Mouse (Mus musculus) liver, embryonic 14 days (tissue): ENCODE measurements around the gene Chrnb1. TPM values are rescaled to one million over a fixed set of nuclear protein-coding genes. Genes with fewer than 3 reads are reported as not detected.

Experiments
- polyA plus RNA-seq: library from polyadenylated mRNA; depleted of rRNA; stranded (reverse); fragments of >200 nt; gene quantifications from 2 replicates; pipeline ENCODE4 v1.2.3, GENCODE M21; 2012; rRNA removed

Chrnb1 gene
- 0.69 and 1.5 TPM in 2 replicates for polyA plus RNA-seq

DNA sequence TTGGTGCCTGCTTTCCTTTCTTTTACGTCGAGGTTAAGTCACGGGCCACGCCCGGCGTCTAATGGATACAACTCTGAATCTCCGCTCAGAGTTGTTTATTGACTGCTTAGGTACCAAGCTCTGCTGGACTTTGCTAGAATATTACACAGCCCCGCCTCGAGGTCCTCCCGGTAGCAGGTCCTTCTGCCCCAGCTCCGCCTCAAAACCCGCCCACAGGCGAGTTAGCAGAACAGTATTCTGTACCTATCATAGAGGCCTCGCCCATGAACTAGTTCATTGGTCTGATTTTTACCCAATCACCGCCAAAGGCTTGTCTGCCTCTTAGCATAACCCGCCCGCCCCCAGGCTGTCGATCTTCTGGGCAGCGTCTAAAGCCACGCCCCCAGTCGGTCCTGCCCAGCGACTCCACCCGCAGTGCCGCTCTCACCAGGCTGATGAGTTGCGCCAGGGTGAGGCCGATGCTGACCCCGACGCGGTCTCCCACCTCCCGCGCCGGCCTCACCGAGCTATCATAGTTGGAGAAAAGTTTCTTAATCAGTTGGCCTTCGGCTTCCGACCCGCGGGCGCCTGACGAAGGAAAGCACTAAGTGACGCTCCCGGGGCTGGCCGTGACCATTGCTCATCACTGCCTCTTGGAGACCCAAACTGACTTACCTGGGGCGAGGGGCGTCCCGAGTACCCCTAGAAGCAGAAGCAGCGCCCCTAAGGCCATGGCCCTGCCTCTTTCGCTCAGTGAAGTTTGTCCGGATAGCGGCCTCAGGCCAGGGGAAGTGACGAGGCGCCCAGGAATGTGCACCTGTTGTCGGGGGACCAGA is at the start of gene Chrnb1:
Gene Chrnb1, minus strand, starts transcription at position 776 of the 815 bp plus-strand sequence.

DNA sequence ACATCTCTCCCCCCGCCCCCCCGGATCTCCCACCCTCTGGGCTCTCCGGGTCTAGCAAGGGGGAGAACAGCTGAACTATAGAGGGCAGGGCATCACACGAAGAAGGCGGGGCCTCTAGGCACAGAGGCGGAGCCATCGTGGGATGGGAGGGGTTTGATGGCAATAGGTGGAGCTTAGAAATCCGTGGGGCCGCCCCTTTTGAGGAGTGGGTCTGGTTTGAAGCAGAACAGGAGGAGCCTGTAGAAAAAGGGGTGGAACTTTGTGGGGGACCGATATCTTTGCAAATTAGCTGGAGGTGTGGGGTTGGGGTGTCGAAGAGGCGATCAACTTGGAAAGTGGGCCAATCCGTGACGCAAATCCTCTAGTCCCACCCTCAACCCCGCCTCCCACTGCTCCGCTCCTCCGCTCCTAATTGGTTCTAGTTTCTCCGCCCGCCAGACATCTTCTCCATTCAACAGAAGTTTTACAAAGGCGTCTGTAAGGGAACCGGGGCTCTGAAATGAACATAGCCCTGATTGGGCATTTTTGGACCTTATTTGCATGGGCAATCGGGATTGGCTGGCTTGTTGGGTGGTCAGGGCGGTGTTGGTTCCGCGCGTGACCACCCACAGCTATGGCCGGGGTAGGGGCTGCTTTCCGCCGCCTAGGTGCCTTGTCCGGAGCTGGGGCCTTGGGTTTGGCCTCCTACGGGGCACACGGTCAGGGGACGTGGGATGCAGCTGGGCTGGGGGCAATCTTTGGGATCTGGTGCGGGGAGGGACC is 42.4 kb upstream of the Chrnb1 start, which contains the start of gene Tmem256:
Gene Tmem256, plus strand, starts transcription at position 563 of the 762 bp plus-strand sequence.

DNA sequence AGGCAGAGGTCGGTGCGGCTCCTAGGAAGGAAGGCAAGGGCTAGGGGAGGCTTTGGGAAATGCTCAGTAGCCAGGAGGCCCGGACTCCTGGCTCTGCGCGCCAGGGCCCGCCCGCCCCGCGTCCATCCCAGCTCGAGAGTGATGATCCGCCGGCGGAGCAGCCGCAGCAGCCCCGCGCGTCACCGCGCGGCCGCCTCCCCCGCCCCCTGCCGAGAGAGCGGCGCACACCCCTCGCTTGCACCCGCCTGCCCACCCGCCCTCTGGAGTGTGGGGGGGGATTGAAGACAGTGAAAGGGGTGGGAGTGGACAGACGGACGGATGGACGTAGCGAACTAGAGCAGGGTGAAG is 41.8 kb upstream of the Chrnb1 start, which contains the start of gene Nlgn2:
Gene Nlgn2, minus strand, starts transcription at position 181 of the 348 bp plus-strand sequence.

DNA sequence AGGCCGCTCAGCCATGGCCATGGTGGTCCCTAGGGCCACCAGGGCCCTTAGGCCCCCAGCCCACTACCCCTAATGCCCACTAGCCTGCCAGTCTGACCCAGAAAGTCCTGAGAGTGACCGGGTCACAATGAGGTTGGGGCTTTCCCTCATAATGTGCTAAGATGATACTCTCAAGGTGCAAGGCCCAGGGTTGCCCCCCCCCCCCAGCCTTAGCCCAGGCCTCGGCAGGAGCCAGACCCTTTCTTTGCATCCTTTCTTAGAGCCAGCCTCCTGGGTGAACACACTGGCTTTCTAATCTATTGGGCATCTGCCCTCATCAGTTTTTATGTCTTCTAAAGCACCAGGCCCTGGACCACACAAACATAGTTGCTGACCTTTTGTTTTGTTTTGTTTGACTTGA is 26.3 kb upstream of the Chrnb1 start, which contains the start of gene Spem1:
Gene Spem1, minus strand, starts transcription at position 101 of the 400 bp plus-strand sequence.

DNA sequence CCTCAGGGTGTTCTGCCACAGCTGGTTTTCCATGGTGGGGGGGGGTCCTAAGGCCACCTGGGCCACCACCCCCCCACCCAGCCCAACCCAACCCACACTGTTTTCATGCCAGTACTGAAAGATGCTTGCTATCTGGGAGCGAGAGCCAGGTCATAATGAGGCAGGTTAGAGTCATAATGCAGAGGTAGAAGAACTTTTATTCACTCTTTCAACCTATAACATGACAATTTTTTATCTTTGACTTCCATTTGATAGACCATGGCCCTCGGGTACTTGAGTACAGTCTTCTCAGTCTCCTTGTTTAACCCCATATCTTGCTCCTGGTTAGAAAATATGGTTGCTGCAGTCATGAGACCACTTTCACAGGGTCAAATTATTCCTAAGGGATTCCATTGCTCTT is 22.6 kb upstream of the Chrnb1 start, which contains the start of gene Spem2:
Gene Spem2, minus strand, starts transcription at position 101 of the 400 bp plus-strand sequence.

DNA sequence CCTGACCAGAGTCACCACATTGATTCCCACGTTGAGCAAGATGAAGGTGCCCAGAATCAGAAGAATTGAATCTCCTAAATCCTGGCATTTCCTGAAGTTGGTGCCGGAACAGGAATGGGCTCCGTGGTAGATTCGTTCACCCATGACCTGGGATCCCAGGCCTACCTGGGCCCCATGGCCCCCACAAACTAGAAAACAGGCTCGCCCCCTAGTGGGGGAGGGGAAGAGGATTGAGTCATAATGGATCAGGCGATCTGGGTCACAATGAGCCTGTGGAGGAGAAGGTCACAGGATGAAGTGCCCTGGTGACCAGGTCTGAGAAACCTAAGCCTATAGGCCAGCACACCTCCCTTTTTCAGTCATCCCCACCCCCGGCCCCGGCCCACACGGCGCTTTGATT is 19.4 kb upstream of the Chrnb1 start, which contains the start of gene Gm39566:
Gene Gm39566, minus strand, starts transcription at position 144 of the 400 bp plus-strand sequence.

DNA sequence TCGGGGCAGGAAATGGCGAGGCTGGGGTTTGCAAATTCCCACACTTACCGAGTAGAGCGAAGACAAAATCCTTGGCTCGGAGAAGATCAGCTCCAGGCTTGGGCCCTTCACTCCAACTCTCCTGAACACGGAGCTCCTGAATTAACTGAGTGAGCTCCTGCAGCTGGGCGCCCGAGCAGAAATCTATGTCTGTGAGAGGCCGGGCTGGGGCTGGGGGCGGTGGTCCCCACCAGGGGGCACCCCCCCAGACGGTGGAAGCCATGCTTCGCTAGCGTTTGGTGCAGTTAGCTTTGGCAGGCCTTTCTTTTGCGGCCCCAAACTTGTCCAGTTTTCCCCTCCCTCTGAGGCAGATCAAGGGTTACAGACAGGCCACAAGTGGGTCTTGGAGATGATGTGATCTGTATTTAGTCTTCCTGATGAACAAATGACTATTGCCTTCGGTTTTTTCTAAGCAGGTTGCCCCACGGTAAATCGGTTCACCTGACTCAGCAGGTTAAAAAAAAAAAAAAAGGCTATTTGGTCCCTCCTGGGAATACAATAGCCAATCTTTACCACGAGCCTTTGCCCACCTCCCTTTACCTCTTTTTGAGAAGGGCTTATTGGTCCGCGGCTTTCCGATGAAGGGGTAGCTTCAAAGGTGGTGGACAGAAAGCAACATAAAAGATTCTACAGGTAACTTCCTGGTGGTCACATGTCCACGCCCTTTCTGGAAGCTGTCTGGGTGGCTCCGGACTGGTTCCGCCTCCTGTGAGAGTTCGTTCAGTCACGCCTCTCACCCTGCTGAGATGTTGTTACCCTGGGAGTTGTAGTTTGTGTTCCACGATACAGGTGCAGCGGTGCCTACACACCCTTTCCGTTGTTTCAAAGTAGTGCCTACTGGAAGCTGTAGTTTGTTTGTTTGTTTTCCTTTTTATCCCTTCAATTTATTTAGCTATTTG is 9.5 kb upstream of the Chrnb1 start, which contains the start of gene Tmem102:
Gene Tmem102, minus strand, starts transcription at position 653 of the 938 bp plus-strand sequence.

DNA sequence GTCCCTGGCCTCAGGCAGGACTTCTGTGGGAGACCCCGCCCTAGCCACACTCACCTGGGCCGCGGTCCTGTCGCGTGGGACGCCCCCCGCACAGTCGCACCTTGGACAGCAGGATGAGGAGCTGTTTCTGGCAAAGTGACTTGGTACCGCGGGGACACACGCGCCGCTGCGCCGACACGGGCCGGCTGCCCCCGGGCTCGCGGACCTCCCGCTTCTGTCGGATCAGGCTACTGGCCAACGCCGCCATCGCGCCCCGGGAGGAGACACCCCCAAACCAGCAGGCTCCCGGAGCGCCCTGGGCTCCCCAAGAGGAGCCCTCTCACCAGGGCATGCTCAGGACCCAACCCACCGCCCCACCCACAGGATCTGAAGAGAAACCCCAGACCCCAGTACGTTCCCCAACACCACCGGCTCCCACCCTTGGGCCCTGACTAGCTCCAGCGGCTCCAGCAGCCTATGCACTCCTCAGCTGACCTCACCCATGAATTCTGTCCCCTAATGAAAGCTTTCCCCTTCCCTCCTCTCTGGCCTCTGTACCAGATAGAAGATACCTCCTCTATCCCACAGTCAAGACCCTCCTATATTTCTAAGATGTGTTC is 5.7 kb upstream of the Chrnb1 start, which contains the start of gene Fgf11:
Gene Fgf11, minus strand, starts transcription at position 479 of the 599 bp plus-strand sequence.

DNA sequence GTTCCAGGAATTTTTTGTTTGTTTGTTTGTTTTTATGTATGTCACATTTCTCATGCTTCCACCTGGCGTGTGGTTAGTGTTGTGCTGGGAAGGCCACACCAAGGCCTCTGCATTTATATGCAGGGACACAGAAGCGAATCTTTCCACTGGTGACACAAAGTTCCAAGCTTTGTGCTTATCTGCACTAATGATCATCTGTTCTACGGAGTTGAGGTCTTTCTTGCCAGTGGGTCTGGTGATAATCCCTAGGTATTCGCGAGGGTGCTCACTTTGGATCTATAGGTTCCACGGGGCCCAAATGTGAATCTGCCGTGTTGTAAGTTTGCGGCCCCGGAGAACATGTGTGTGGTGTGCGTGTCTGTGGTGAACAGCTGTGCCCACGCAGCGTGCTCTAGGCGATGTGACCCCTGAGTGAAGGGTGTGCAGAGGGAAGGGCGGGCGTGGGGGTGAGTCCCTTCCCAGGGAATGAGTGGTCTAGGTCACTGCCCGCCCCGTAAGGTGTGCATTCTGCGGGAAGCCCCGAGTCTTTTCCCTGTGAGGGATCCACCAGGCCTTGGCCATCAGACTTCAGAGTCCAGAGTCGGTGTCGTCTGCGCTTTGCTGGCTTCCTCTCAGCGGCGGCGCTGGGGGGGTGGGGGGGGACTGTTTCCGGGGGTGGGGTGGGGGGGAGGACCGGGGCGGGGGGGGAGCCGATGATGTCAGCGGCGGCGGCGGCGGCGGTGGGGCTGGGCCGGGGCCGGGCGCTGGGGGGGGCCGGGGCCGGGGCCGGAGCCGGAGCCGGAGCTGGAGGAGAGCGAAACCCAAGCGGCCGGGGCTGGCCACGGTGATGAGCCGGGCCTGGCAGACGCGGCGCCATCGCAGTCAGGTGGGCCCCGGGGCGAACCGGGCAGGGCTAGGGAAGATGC is 30.3 kb downstream of the Chrnb1 start, which contains the start of gene Zbtb4:
Gene Zbtb4, plus strand, starts transcription at position 692 of the 905 bp plus-strand sequence.

DNA sequence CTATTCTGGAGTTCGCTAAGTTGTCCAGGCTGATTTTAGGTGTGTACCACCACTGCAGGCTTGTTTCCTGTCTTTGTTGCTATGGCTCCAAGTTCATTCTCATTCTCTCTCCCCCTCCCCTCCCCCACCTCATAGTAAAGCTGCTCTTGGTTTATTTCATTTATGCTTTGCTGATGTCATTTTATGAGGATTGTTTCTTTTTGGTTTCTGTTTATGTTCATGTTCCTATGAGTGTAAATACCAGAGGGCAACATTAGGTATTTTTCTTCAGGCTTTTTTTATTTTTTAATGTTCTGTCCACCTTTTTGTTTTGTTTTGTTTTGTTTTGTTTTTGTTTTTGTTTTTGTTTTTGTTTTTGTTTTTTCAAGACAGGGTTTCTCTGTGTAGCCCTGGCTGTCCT is 33.9 kb downstream of the Chrnb1 start, which contains the start of gene Slc35g3:
Gene Slc35g3, minus strand, starts transcription at position 101 of the 400 bp plus-strand sequence.

DNA sequence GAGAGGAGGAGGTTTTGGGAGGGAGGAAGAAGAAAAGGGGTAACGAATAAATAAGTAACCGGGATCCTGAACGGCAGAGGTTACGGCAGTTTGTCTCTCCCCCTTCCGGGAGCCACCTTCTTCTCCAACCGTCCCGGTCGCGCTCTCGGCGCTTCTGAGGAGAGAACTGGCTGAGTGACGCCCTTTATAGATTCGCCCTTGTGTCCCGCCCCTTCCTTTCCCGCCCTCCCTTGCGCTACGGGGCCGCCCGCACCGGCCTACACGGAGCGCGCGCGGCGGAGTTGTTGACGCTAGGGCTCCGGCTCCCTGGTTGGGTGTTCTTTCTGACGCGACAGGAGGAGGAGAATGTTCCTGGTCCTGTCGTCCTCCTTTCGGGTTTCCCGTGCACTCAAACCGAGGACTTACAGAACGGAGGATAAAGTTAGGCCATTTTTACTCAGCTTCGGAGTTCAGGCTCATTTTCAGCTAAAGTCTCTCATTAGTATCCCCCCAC is 37.2 kb downstream of the Chrnb1 start, which contains the start of gene Polr2a:
Gene Polr2a, minus strand, starts transcription at position 160 of the 493 bp plus-strand sequence.

Other genes starting within 250 kb of the Chrnb1 start
- gene Dnah2, start 246.8 kb downstream of the Chrnb1 start, polyA plus RNA-seq: 0.01 and 0.06 TPM in 2 replicates
- 0.90 and 0.99 TPM in 2 replicates for gene Efnb3, start 235.7 kb downstream of the Chrnb1 start, polyA plus RNA-seq
- 8.8 and 10.8 TPM in 2 replicates for gene Wrap53, start 215.7 kb downstream of the Chrnb1 start, polyA plus RNA-seq
- 61.5 and 74.1 TPM in 2 replicates for gene Trp53, start 215.6 kb downstream of the Chrnb1 start, polyA plus RNA-seq
- 17.8 and 21.7 TPM in 2 replicates for gene Atp1b2, start 190.0 kb downstream of the Chrnb1 start, polyA plus RNA-seq
- 19.1 and 24.0 TPM in 2 replicates for gene Shbg, start 178.0 kb downstream of the Chrnb1 start, polyA plus RNA-seq
- gene Sat2, start 173.9 kb downstream of the Chrnb1 start, polyA plus RNA-seq: 5.7 and 7.0 TPM in 2 replicates
- gene Fxr2, start 163.0 kb downstream of the Chrnb1 start, polyA plus RNA-seq: 21.3 and 22.6 TPM in 2 replicates
- 0.02 and 0.09 TPM in 2 replicates for gene Sox15, start 140.6 kb downstream of the Chrnb1 start, polyA plus RNA-seq
- 34.7 and 42.4 TPM in 2 replicates for gene Mpdu1, start 133.3 kb downstream of the Chrnb1 start, polyA plus RNA-seq
- gene Cd68, start 129.8 kb downstream of the Chrnb1 start, polyA plus RNA-seq: 7.8 and 10.5 TPM in 2 replicates
- gene Eif4a1, start 123.5 kb downstream of the Chrnb1 start, polyA plus RNA-seq: 445 and 498 TPM in 2 replicates
- gene Senp3, start 113.9 kb downstream of the Chrnb1 start, polyA plus RNA-seq: 46.2 and 57.7 TPM in 2 replicates
- 0.29 and 0.31 TPM in 2 replicates for gene Tnfsf13, start 110.2 kb downstream of the Chrnb1 start, polyA plus RNA-seq
- 3.4 and 3.8 TPM in 2 replicates for gene Tnfsf12, start 100.1 kb downstream of the Chrnb1 start, polyA plus RNA-seq
- 0.77 and 0.86 TPM in 2 replicates for gene Tnfsfm13, start 99.8 kb downstream of the Chrnb1 start, polyA plus RNA-seq
- gene Polr2a, start 37.3 kb downstream of the Chrnb1 start, polyA plus RNA-seq: 12.7 and 15.6 TPM in 2 replicates
- 0.03 TPM in 1 of 2 replicates, not detected in the other for gene Slc35g3, start 34.0 kb downstream of the Chrnb1 start, polyA plus RNA-seq
- gene Zbtb4, start 30.0 kb downstream of the Chrnb1 start, polyA plus RNA-seq: 1.2 and 1.5 TPM in 2 replicates
- 0.40 and 0.51 TPM in 2 replicates for gene Fgf11, start 5.9 kb upstream of the Chrnb1 start, polyA plus RNA-seq
- gene Tmem102, start 9.7 kb upstream of the Chrnb1 start, polyA plus RNA-seq: 0.24 and 0.25 TPM in 2 replicates
- gene Gm39566, start 19.4 kb upstream of the Chrnb1 start, polyA plus RNA-seq: not detected in 2 replicates
- not detected in 2 replicates for gene Spem2, start 22.5 kb upstream of the Chrnb1 start, polyA plus RNA-seq
- not detected in 2 replicates for gene Spem1, start 26.2 kb upstream of the Chrnb1 start, polyA plus RNA-seq
- gene Nlgn2, start 41.8 kb upstream of the Chrnb1 start, polyA plus RNA-seq: 2.1 and 2.2 TPM in 2 replicates
- gene Tmem256, start 42.6 kb upstream of the Chrnb1 start, polyA plus RNA-seq: 155 and 183 TPM in 2 replicates
- gene Plscr3, start 50.4 kb upstream of the Chrnb1 start, polyA plus RNA-seq: 16.2 and 19.8 TPM in 2 replicates
- 1.2 and 1.3 TPM in 2 replicates for gene Tnk1, start 62.8 kb upstream of the Chrnb1 start, polyA plus RNA-seq
- not detected in 2 replicates for gene Tmem95, start 82.1 kb upstream of the Chrnb1 start, polyA plus RNA-seq
- gene Kctd11, start 85.5 kb upstream of the Chrnb1 start, polyA plus RNA-seq: 0.76 and 0.89 TPM in 2 replicates
- 2.7 and 3.3 TPM in 2 replicates for gene Acap1, start 99.6 kb upstream of the Chrnb1 start, polyA plus RNA-seq
- 0.40 and 0.53 TPM in 2 replicates for gene 2810408A11Rik, start 105.0 kb upstream of the Chrnb1 start, polyA plus RNA-seq
- gene Neurl4, start 105.1 kb upstream of the Chrnb1 start, polyA plus RNA-seq: 16.6 and 20.3 TPM in 2 replicates
- 75.3 and 87.1 TPM in 2 replicates for gene Gps2, start 117.9 kb upstream of the Chrnb1 start, polyA plus RNA-seq
- 866 and 1,005 TPM in 2 replicates for gene Eif5a, start 126.0 kb upstream of the Chrnb1 start, polyA plus RNA-seq
- gene Ybx2, start 139.9 kb upstream of the Chrnb1 start, polyA plus RNA-seq: 0.15 and 0.21 TPM in 2 replicates
- gene Slc2a4, start 152.2 kb upstream of the Chrnb1 start, polyA plus RNA-seq: 13.7 and 15.5 TPM in 2 replicates
- gene Cldn7, start 168.8 kb upstream of the Chrnb1 start, polyA plus RNA-seq: 1.4 and 2.3 TPM in 2 replicates
- gene Ctdnep1, start 185.2 kb upstream of the Chrnb1 start, polyA plus RNA-seq: 30.6 and 33.9 TPM in 2 replicates
- 41.7 and 49.0 TPM in 2 replicates for gene Elp5, start 186.6 kb upstream of the Chrnb1 start, polyA plus RNA-seq
- 131 and 138 TPM in 2 replicates for gene Gabarap, start 195.2 kb upstream of the Chrnb1 start, polyA plus RNA-seq
- 16.3 and 17.2 TPM in 2 replicates for gene Phf23, start 199.8 kb upstream of the Chrnb1 start, polyA plus RNA-seq
- 3.2 and 4.6 TPM in 2 replicates for gene Dvl2, start 204.7 kb upstream of the Chrnb1 start, polyA plus RNA-seq
- gene Acadvl, start 219.5 kb upstream of the Chrnb1 start, polyA plus RNA-seq: 38.0 and 43.1 TPM in 2 replicates
- gene Dlg4, start 221.0 kb upstream of the Chrnb1 start, polyA plus RNA-seq: 2.0 TPM in 2 replicates